Mouse (Mus musculus) kidney, adult 2 months (tissue): ENCODE results near the gene Ccnl1. TPM values are rescaled to one million over a fixed set of nuclear protein-coding genes. Genes with fewer than 3 reads are reported as not detected.

ENCODE experiments used
- DNase-seq: peaks from one replicate; pipeline ENCODE4 v3.0.0; 2021
- H3K27ac ChIP-seq: fragments of 200-500 bp; 2 replicates; pipeline ENCODE4 v1.5.1; 2012; ENCODE audit warnings: low read depth, low read length, control low read depth, inconsistent platforms; ENCODE audit not compliant: insufficient read depth
- H3K27me3 ChIP-seq: fragments of 200-500 bp; replicated peaks from 2 replicates; pipeline ENCODE4 v1.6.1; 2012; ENCODE audit warnings: mild to moderate bottlenecking, moderate library complexity, low read length, inconsistent platforms; ENCODE audit not compliant: control insufficient read depth, insufficient read depth
- H3K36me3 ChIP-seq: fragments of 200-500 bp; 2 replicates; pipeline ENCODE4 v1.6.1; 2012; ENCODE audit warnings: mild to moderate bottlenecking, moderate library complexity, low read length, inconsistent platforms; ENCODE audit not compliant: control insufficient read depth, insufficient read depth
- H3K4me1 ChIP-seq: fragments of 200-500 bp; 2 replicates; pipeline ENCODE4 v1.6.1; 2011; ENCODE audit warnings: low read length; ENCODE audit not compliant: control insufficient read depth, insufficient read depth
- H3K4me3 ChIP-seq: fragments of 200-500 bp; 2 replicates; pipeline ENCODE4 v1.5.1; 2011; ENCODE audit warnings: mild to moderate bottlenecking, low read depth, low read length, control low read depth; ENCODE audit not compliant: insufficient read depth
- CTCF ChIP-seq: fragments of 200-500 bp; conservative IDR thresholded peaks from 2 replicates; pipeline ENCODE4 v1.5.1; 2011; ENCODE audit warnings: low read depth, mild to moderate bottlenecking, control low read depth, low read length, moderate library complexity, mixed read lengths; ENCODE audit not compliant: insufficient read depth, insufficient read length
- POLR2A ChIP-seq: fragments of 200-500 bp; IDR thresholded peaks from one replicate; pipeline ENCODE4 v1.6.1; 2011; ENCODE audit warnings: low read depth, low read length, control low read depth
- WGBS: fragments of 180-500 bp; shearing (Covaris S2); methylation state at CpG from one replicate; pipeline ENCODE4 v1.1.7; 2018; 5-methylcytosine and 5-hydroxymethylcytosine counted together
- polyA plus RNA-seq: library from polyadenylated mRNA; depleted of rRNA; stranded (reverse); fragments of >200 nt; gene quantifications from 2 replicates; pipeline ENCODE4 v1.2.3, GENCODE M21; 2012

Ccnl1 gene
- polyA plus RNA-seq, 1 experiment: 20.8 TPM

DNA sequence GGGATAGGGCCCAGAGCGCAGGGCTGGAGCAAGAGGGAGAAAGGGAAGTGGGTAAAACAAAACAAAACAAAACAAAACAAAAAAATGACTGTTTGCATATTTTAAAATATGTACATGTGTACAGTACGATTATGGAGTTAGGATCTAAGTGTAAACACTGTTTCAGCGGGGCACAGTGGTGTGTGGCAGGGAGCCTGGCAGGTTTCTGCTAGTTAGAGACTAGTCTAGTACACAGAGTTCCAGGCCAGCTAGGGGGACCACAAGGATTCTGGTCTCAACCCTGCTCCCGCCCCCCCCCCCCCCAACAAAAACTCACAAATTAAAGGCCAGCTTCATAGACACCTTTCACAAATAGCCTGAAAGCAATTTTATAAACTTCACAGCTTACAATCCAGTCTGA lies 14.6 kb downstream of the Ccnl1 start:
- no peak overlapping the region for H3K27ac ChIP-seq
- 79% methylated on average over 4 of the region's 4 CpGs for whole genome bisulfite sequencing
- DNase-seq: no peak
- no peak for TF ChIP-seq CTCF
- TF ChIP-seq POLR2A: no peak
- H3K36me3 ChIP-seq: peaks cover 20% of the 10 kb centered on the region
- no peak overlapping the region for H3K4me3 ChIP-seq
- no peaks in the 10 kb centered on the region for H3K27me3 ChIP-seq
- no peaks in the 10 kb centered on the region for H3K4me1 ChIP-seq

DNA sequence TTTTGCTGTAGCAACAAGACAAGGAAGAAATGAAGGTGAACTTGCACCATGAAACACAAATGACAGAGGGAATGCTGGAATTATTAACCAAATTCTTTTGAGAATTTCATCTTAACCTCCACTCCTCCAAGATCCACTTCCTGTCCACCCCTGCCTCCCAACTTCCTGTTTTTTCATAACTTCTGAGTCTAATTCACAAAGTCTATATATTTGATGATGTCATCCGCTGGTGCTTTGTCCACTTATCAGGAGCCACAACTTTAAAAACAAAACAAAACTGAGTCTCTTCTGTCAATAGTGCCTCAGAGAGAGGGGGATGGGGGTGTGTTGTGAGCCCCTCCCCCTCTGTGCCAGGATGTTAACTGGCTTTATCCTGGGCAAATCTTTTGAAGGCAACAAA lies 17.0 kb downstream of the Ccnl1 start:
- TF ChIP-seq CTCF (no peak), POLR2A (no peak)
- H3K4me3 ChIP-seq: no peak overlapping the region
- H3K36me3 ChIP-seq: peaks cover 5% of the 10 kb centered on the region
- DNase-seq: no peak
- no peak overlapping the region for H3K27ac ChIP-seq
- 69% methylated on average over 1 of the region's 1 CpGs for WGBS
- H3K4me1 ChIP-seq: no peaks in the 10 kb centered on the region
- no peaks in the 10 kb centered on the region for H3K27me3 ChIP-seq

DNA sequence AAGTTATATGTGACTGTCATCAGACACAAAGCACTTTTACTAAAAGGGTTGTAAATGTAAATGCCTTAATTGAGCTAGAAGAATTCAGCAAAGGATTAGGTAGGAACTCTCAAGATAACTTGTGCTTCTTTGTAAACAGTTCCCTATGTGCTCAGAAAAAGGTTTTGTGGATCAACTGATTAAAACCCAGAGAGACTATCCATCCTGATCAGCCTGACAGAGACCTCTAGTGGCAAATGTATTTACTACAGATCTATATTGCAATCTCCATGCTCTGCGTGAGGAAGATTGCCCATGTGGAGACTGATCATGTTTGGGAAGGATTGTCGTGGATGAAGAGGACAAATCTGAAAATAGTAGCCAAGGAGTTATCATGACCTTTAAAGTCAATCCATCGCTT lies 19.8 kb downstream of the Ccnl1 start:
- peak; percentile 38 for DNase-seq
- WGBS: 18% methylated on average over 3 of the region's 3 CpGs
- Histone ChIP-seq H3K36me3 (peaks cover 2% of the 10 kb centered on the region; the same call in 1 of the 2 replicates), H3K27ac (no peak overlapping the region), H3K27me3 (no peaks in the 10 kb centered on the region), H3K4me3 (no peak overlapping the region), H3K4me1 (no peaks in the 10 kb centered on the region)
- TF ChIP-seq POLR2A (no peak), CTCF (peak; percentile 16; the same call in 1 of the 2 replicates)

DNA sequence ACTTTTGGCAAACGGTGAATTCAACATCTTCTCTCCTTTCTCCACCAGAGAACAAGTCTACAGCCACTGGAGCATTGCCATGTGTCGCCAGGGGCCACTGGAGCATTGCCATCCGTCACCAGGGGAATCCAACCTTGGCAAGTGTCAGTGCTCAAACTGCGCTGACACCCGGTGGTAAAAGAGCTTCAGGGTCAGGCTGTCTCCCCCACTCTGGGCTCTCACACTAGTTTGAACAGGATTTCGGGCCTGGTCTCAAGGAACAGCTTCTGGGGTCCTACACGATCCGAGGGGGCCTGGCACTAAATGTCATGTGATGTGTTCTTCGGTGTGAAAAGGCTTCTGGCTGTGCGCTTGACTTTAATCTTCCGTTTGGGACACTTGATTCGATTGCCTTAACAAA lies 21.7 kb downstream of the Ccnl1 start:
- no peaks in the 10 kb centered on the region for H3K4me1 ChIP-seq
- WGBS: 64% methylated on average over 12 of the region's 12 CpGs
- H3K4me3 ChIP-seq: no peak overlapping the region
- TF ChIP-seq CTCF (no peak), POLR2A (no peak)
- DNase-seq: no peak
- peaks cover 2% of the 10 kb centered on the region; the same call in 1 of the 2 replicates for H3K36me3 ChIP-seq
- no peak overlapping the region for H3K27ac ChIP-seq
- no peaks in the 10 kb centered on the region for H3K27me3 ChIP-seq

DNA sequence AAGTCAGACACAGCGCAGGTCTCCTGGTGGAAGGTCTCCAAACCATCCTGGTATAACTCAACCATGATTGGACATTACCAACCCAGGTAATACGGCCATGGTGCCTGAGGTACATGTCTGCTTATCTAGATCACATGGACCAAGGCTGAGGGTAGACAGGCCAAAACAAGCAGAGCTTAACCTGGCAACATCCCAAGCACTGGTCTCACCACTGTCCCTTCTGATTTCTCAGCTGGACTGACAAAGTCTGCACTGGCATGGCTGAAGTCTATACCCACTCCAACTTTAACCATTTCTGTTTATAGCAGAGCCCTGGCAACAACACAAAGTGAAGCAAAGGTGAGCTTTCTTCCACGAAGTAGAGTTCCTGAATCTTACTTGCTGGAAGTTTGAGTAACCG lies 22.9 kb downstream of the Ccnl1 start:
- DNase-seq: no peak
- 82% methylated on average over 4 of the region's 4 CpGs for WGBS
- Histone ChIP-seq H3K27me3 (no peaks in the 10 kb centered on the region), H3K4me3 (no peak overlapping the region), H3K36me3 (peaks cover 2% of the 10 kb centered on the region; the same call in 1 of the 2 replicates), H3K4me1 (peaks cover under 1% of the 10 kb centered on the region; the same call in 1 of the 2 replicates), H3K27ac (no peak overlapping the region)
- TF ChIP-seq POLR2A (no peak), CTCF (no peak)

DNA sequence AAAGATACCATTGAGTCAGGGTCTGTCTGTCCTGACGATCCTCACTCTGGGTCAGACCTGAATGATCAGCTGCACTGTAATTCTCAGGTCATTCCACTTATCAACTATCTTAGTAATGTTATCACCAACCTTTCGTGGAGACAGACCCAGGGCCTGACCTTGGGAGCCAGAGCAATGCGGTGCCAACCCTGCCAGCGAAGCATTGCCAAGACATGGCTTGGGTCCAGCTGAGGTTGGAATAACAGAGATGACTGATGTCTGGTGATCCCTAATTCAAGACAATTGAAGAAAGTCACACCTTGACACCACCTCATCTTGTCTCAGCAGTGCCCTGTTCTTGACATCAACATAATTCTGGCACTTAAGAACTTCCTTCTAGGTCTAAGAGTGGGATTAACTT lies 24.3 kb downstream of the Ccnl1 start:
- H3K4me3 ChIP-seq: no peak overlapping the region
- WGBS: 41% methylated on average over 4 of the region's 4 CpGs
- TF ChIP-seq CTCF: no peak
- H3K27me3 ChIP-seq: no peaks in the 10 kb centered on the region
- peak; percentile 60 for DNase-seq
- peaks cover 4% of the 10 kb centered on the region; the same call in 1 of the 2 replicates for H3K4me1 ChIP-seq
- H3K36me3 ChIP-seq: peaks cover 2% of the 10 kb centered on the region; the same call in 1 of the 2 replicates
- no peak overlapping the region for H3K27ac ChIP-seq

DNA sequence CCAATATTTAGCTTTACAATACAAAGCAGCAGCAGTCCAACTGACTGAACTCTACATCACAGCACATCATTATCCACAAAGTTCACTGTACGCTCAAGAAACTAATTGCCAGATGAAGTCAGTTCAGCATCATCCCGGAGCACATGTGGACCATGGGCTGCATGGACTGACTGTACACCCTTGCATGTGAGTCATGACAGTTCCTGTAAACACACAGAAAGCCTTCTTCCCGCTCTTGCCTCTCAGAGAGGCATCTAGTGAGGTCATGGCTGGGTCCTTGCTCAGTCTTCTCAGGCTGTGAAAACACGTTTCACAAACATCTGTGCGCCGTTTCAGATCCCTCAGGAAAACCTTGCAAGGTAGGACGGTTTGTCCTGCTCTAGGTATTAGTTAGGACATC lies 26.5 kb downstream of the Ccnl1 start:
- no peaks in the 10 kb centered on the region for H3K27me3 ChIP-seq
- WGBS: 90% methylated on average over 7 of the region's 7 CpGs
- H3K4me1 ChIP-seq: peaks cover 9% of the 10 kb centered on the region
- DNase-seq: no peak
- H3K4me3 ChIP-seq: no peak overlapping the region
- no peak overlapping the region for H3K27ac ChIP-seq
- peaks cover 2% of the 10 kb centered on the region; the same call in 1 of the 2 replicates for H3K36me3 ChIP-seq
- TF ChIP-seq CTCF (no peak), POLR2A (no peak)

DNA sequence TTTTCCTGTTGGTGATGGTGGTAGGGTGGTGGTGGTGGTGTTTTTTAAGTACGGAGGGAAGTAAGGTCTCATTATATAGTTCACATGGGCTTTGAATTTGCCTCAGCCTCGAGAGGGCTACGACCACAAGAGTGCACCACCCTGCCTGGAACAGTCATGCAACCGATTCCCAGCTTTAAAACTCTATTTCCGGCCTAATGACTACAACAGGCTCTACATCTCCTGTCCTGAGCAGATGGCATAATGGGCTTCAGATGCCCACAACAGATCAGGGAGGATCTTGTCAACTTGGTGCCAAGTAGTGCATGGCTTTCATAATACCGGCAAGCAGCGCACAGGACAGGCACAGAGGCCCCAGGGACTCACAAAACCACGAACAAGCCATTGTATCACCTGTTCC lies 27.4 kb downstream of the Ccnl1 start:
- DNase-seq: no peak
- Histone ChIP-seq H3K27ac (no peak overlapping the region), H3K4me3 (no peak overlapping the region), H3K36me3 (no peaks in the 10 kb centered on the region), H3K4me1 (peaks cover 15% of the 10 kb centered on the region), H3K27me3 (no peaks in the 10 kb centered on the region)
- WGBS: 46% methylated on average over 8 of the region's 8 CpGs
- TF ChIP-seq CTCF (no peak), POLR2A (no peak)
